Mouse (Mus musculus) lung, postnatal 36 days (tissue): ENCODE data around the gene Manba.

Source experiments
- DNase-seq: peaks from one replicate; pipeline ENCODE4 v3.0.0; 2022; ENCODE audit warnings: mixed read lengths

The Manba gene

DNA sequence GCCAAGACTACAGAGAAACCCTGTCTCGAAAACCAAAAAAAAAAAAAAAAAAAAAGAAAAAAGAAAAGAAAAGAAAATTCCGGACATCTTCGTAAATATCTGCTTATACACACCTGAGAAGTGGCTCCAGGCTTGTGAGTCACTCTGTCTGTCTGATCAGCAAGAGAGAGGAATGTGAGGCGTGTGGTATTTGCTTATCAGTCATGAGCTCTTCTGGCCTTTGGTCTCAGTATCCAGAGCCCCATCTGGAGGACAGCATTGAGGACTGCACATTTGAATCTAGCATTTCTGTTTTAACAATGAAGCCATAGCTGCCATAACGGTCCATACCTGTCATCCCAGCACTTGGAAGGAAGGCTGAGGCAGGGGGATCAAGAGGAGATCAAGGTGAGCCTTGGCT is 48.7 kb downstream of the Manba start:
- DNase-seq: peak; percentile 57

DNA sequence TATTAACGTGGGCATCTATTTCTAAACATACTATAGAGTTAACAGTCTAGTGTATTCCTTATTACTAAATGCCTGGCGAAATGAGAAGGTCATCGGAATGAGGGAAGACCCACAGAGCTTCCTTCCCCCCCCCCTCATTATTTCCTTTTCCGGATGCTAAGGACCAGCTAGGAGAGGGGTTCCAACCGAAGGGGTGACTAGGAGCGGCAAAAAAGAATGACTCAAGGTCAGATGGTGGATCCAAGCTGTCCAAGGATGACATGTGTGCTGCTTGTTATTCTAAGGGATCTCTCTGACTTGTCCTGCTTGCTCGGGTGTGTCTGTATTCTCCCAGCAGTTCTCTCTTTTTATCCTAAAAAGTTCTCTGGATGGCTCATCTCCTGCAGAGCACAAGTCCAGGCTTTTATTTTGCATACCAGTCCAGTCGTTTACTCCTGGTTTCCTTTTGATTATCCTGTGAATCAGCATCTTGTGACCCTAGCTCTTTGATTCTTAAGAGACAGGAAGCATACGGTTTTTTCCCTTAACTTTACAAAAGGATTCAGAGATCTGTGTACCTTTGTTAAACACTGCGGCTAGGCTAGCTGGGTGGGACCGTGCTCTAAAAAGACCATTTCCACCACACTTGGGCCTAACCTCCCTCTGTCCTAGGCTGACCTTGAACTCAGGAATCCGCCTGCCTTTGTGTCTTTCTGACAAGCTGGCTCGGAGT is 61.0 kb downstream of the Manba start:
- no peak for DNase-seq

DNA sequence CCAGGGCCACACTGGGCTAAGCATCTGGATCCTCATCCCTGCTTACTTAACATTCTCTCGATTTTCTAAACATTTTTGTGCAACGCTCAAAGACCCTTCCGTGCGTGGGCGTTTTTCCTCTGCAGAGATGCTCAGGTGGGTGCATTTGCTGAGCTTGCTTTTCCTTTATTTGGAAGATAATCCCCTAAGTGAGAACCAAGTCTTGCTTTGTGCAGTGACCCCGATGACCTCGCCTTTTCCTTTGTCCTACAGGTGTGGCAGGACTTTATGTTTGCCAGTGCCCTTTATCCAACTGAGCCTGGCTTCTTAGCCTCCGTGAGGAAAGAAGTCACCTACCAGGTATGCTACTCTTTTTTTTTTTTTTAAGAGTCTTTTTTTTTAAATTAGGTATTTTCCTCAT is 61.9 kb downstream of the Manba start:
- no peak for DNase-seq

- DNase-seq: no peak
These were observed 67.5 kb downstream of the Manba start for GRCm38 (mm10) chr3:135552874-135553273.

- no peak for DNase-seq
These were observed 69.8 kb downstream of the Manba start for GRCm38 (mm10) chr3:135555192-135555591.

GRCm38 (mm10) chr3:135556052-135556587 is 70.7 kb downstream of the Manba start:
- peak; percentile 44 for DNase-seq

- DNase-seq: no peak
These were observed 71.6 kb downstream of the Manba start for GRCm38 (mm10) chr3:135556851-135557662.

DNA sequence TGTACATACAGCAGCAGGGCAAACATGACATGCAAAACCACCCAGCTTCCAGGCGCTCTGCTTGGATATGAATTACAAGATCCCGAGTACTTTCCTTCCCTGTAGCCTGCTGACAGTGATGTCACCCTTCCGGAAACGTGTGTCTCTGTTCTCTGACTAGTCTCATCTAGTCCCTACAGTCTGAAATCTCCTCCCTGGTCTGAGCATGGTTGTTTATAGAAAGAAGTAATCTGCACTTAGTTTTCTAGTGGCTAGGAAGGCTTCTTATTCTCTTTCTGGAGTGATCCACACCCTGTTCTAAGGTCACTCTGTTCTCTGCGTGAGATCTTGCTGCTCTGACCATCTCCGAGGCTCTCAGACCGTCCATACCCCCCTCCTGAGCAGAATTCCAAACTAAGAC is 76.6 kb downstream of the Manba start:
- no peak for DNase-seq

GRCm38 (mm10) chr3:135563163-135563689 is 77.8 kb downstream of the Manba start:
- DNase-seq: no peak

DNA sequence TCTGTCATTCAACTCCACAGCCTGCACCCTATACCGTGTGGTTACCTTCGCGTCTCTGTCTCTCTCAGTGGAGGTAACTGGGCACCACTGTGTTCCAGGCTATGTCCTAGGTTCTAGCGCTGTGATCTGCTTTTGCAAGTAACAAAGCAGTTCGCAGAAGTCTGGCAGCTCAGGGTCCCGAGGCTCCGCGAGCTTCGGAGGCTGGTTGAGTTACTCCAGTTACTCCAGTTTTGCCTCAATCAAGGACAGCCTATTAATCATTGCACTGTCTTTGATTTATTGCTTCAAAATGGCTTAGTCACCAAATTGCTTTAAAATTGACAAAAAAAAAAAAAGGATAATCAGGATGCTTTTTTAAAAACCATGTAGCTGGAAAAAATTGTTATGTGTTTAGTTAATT is 79.3 kb downstream of the Manba start:
- DNase-seq: no peak

GRCm38 (mm10) chr3:135565306-135565705 is 79.9 kb downstream of the Manba start:
- no peak for DNase-seq

GRCm38 (mm10) chr3:135567888-135568287 is 82.5 kb downstream of the Manba start:
- no peak for DNase-seq

DNA sequence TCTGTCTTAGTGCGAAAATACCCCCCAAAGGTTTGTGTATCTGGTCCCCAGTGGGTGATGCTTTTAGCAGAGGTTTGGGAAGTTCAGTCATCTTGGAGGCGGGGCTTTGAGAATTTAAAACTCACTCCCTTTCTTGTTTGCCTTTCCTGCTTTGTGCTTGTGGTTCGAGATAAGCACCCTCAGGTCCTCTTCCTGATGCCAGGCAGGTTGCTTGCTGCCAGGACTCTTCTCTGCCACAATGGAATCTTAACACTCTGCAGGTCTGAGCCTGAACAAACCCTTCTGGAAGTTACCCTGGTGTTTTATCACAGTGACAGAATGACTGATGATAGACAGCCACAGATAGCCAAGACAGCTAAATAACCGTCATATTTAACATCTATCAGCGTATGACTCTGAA is 83.2 kb downstream of the Manba start:
- DNase-seq: no peak

DNA sequence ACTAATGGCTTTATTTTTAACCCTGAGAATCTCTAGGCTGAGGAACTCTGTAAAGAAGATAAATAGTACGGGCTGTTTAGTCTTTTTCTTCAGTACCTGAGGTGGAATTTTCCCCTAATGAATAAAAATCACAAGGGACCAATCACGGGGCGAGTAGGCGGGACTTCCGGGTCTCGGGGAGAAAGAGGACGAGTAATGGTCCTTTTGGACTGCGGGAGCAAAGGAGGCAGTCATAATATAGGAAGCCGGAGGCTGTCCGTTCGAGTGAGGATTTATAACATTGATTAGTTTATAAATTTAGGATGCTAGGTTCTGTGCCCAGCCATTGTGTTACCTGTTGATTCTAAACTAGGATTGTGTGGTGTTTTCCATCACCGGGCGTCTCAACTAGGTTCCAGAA is 86.1 kb downstream of the Manba start:
- DNase-seq: no peak

DNA sequence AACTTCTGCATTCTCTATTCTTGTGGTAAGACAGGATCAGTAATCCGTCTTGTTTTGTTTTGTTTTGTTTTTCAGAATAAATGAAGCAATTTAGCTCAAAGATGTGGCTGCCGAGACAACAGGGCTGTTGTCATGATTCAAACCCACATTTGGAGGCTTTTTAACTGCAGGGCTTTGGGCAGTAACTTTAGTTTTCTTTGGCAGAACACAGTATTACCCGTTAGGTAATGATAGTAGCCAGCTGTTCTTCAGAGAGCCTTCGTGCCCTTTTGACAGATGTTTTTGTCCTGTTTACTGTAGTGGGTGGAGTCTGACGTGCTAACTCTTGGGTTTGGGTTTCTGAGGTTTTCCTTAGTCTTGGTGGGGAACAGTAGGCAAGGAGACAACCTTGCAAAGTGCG is 87.6 kb downstream of the Manba start:
- DNase-seq: peak; percentile 48

DNA sequence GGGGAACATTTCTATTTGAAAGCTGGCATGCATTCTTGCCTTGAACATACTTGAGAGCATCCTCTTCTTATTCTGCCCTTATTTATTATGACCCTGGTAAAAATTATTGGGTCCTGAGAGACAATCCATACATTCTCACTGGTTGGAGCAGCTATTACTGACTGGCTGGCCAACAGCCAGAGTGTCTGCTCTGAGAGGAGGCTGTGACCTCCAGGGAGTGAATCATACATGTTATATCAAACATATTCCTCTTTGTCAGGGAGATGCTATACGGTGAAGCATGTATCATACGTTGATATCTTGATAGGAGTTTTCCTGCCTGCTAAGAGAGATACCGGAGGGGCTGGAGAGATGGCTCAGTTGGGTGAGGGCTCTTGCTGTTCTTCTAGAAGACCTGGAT is 89.7 kb downstream of the Manba start:
- DNase-seq: no peak

DNA sequence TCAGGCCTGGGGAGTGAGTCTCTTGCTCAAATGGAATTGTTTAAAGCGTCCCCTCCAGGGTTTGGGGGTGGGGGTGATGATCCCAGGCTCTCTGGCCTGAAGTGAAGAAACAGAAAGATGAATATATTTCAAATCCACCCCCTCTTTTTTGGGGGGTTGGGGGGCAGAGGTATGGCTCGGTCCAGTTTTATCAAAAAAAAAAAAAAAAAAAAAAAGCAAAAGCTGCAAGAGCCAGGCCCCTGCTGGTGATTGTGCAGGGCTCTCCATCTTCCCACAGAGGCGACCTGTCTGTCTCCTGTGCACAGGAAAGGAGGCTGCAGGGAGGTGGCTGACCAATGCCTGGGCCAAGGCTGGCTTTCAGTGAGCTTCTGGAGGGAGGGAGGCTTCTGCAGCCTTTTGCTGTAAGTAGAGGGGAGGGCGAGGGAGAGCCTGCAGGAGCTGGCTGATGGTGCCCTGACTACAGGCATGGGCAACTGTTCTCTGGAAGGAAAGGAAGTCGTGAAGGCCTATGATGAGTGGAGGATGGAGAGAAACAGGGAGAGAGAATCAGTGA is 93.3 kb downstream of the Manba start:
- DNase-seq: no peak

DNA sequence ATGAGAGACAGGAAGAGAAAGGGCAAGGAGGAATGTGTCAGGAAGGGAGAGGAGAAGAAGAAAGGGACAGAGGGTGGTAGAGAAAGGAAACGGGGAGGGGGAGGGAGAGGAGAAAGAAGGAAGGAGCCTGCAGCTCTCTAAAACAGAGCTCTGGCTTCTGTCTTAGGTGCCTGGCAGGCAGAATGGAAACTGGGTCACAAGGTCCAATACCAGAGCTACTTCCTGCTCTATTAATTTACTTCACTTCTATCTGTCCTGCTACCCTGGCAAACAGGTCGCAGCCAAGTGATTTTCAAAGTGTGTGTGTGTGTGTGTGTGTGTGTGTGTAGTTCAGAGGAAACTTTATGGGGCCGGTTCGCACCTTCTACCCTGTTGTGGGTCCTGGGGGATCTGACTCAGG is 93.8 kb downstream of the Manba start:
- DNase-seq: no peak

DNA sequence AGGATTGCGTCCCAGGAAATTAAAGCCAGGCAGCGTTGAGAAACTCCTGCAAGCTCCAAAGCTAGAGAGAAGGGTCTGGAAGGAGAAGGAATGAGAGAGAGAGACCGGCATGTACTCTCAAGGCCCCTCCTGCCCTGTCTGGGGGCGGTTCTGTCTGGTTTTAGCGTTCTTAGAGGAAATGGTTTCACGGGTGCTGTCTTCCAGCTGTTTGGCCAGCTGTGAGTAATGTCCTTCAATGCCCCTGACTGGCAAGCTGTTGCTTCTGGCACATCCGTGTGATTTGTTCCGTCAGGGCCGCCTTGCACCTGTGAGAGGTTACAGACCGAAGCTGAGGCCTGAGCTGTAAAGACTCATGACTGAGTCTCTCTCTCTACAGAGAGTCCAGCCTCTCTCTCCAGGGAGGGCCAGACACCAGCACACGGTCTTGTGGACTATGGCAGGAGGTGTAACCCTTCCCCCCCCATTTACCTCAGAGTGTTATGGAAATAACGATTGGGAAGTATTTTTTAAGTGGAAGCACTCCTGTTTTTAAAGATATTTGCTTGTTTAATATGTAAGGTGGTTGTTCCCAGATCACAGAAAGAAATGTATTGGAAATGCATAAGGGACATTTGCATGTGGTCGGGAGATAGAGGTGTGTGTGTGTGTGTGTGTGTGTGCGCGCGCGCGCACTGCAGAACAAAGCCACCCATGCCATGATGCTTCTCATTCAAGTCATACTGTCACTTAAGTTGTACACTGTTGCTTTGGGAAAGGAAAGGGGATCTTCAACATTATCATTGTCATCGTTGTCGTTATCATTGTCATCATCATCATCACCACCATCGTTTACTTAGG is 95.2 kb downstream of the Manba start:
- peak; percentile 56 for DNase-seq

- DNase-seq: no peak
These were observed 96.3 kb downstream of the Manba start for GRCm38 (mm10) chr3:135581606-135582117.

- DNase-seq: no peak
These were observed 96.8 kb downstream of the Manba start for GRCm38 (mm10) chr3:135582246-135582645.

DNA sequence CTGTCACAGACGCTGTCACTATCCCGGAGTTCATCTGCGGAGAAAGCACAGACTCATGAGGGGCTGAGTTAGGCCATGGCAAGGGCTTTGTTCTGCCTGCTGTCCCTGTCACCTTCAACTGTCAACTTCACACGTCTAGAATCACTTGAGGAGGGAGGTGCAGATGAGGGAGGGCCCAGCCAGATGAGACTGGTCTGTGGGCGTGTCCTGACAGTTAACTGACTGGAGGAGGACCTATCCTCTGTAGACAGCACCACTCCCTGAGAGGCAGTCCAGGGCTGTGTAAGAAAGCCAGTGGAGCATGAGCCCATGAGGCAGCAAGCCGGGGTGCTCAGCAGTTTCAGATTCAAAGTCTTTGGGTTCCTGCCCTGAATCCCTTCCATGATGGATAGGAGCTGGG is 100.1 kb downstream of the Manba start:
- DNase-seq: no peak
